Mouse (Mus musculus) embryonic fibroblast, embryonic 13.5 days (primary cell): ENCODE data around the gene Tbc1d5. TPM values are rescaled to one million over a fixed set of nuclear protein-coding genes. Genes with fewer than 3 reads are reported as not detected.
A peak's percentile ranks its signal among the peaks of the same experiment; 100 is the strongest.

ENCODE experiments used
- H3K27ac ChIP-seq: 2 replicates; pipeline ENCODE4 v1.5.1; 2012; ENCODE audit warnings: low read length, control low read depth, inconsistent platforms; ENCODE audit not compliant: insufficient read depth
- H3K4me1 ChIP-seq: 2 replicates; pipeline ENCODE4 v1.6.1; 2011; ENCODE audit warnings: low read length; ENCODE audit not compliant: control insufficient read depth, insufficient read depth
- H3K4me3 ChIP-seq: 2 replicates; pipeline ENCODE4 v1.5.1; 2011; ENCODE audit warnings: mild to moderate bottlenecking, control low read depth, low read length; ENCODE audit not compliant: insufficient read depth
- CTCF ChIP-seq: IDR thresholded peaks from 2 replicates; pipeline ENCODE4 v1.5.1; 2011; ENCODE audit warnings: mild to moderate bottlenecking, control low read depth, low read length, moderate library complexity, borderline replicate concordance; ENCODE audit not compliant: insufficient read depth
- POLR2A ChIP-seq: IDR thresholded peaks from 2 replicates; pipeline ENCODE4 v1.6.1; 2011; ENCODE audit warnings: low read depth, mild to moderate bottlenecking, control low read depth, low read length, moderate library complexity
- polyA plus RNA-seq: library from polyadenylated mRNA; stranded (reverse); fragments of >200 nt; gene quantifications from 2 replicates; pipeline ENCODE4 v1.2.4, GENCODE M21; 2011; ENCODE audit warnings: low read depth; ENCODE audit not compliant: missing spikeins, insufficient read length

Gene Tbc1d5
- 19.8 and 22.3 TPM in 2 replicates for polyA plus RNA-seq

DNA sequence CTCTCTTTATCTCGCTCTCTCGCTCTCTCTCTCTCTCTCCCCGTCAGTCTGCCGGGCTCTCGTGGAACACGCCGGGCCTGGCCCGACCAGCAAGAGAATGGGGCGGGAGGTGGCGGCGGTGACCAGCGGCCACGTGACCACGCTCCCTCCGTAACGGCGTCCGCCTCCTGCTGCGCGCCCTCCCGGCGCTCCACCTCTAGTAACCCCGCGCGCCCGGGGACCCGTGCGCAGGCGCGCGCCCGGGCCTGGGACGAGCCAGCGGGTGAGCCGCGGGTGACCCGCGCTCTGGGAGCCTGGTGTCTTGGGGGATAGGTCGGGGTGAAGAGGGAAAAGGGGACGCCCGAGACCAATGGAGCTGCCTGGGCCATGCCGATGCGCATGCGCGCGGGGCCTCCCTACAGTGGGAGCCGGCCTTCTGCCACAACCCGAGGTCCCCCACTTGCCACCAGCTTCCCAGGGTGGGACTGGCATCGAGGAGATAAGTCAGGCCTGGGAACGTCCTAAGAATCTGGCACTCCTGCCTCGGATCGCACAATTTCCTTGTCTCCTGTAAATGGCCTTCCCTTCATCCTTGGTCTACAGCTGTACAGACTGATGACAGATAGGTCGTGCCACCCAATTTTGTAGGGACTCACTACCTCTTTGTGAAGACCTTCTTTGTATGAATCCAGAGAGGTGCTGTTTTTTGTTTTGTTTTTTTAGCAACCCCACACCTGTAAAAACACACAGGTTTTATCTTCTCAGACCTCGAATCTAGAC, at the start of gene Tbc1d5:
Tbc1d5 (minus strand) TSS at position 158 of the 759 bp plus-strand sequence.
- Histone ChIP-seq H3K27ac (peak within 1 kb of the TSS; percentile 93), H3K4me1 (no peaks in the 10 kb centered on the region), H3K4me3 (peak within 1 kb of the TSS; percentile 74)
- TF ChIP-seq POLR2A (peak; percentile 96), CTCF (no peak)

DNA sequence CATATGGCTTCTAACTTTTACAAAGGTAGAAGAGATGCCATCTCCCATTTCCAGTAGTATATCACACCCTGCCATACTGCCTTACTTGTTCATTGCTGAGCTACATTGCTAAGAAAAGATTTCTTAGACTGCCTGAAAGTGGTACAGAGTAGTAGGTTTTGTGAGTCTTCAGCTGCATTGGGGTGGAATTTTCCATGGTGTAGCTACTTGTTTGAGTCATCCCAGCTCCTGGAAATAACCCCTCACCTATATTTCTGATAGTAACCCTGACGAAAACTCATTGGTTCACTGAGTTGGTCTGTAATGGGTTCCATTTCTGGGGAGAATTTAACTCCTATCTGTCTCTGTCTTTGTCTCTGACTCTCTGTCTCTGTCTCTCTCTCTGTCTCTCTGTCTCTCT, 46.9 kb upstream of the Tbc1d5 start:
- TF ChIP-seq POLR2A, result no peak
- TF ChIP-seq CTCF, result no peak
- no peak overlapping the region for H3K4me3 ChIP-seq
- no peaks in the 10 kb centered on the region for H3K4me1 ChIP-seq
- H3K27ac ChIP-seq, result no peak overlapping the region

DNA sequence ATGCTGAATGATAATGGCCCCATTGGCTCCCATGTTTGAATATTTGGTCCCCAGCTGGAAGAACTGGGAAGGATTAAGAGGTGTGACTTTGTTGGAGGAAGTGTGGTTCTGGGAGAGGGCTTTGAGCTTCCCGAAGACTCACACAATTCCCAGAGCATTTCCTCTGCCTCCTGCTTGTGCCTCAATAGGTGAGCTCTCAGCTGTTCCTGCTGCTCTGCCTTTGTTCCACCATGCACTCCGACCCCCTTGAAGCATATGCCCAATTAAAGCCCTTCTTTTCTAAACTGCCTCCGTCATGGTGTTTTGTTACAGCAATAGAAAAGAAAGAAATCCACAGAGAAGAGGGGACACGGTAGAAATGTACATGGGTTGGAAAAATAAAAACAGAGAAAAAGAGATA, 44.0 kb upstream of the Tbc1d5 start:
- Histone ChIP-seq H3K27ac (no peak overlapping the region), H3K4me1 (no peaks in the 10 kb centered on the region), H3K4me3 (no peak overlapping the region)
- TF ChIP-seq POLR2A (no peak), CTCF (no peak)

DNA sequence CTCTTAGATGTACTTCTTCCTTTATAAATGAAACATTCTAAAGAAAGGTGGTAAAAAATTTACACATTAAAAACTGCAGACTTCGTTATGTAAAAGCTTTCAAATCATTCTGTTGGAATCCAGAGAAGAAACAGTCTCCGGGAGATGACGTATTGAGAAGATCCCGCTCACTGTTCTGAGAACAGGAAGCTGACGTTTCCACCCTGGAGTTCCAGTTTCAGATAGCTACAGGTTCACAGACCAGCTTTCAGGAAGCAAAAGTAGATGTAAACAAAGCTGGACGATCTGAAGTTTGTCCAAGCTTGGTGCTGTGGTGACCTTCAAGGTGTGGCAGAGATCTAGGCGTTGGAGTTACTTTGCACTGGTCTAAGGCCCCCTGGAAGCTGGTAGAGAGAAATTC, 41.9 kb upstream of the Tbc1d5 start:
- no peak for TF ChIP-seq POLR2A
- TF ChIP-seq CTCF, result no peak
- Histone ChIP-seq H3K27ac (no peak overlapping the region), H3K4me1 (no peaks in the 10 kb centered on the region), H3K4me3 (no peak overlapping the region)

DNA sequence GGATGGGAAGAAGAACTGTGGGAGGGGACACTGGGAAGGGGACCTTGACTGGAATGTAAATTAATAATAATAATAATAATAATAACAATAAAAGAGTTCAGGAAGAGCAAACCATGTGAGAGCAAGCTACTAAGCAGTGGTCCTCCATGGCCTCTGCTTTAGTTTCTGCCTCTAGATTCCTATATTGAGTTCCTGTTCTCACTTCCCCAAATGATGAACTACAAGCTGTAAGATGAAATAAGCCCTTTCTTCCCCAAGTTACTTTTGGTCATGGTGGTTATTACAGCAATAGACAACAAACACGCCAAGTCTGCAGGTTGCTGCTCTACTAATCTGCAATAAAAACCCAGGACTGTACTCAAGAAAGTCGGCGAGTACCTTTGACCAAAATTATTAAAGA, 40.7 kb upstream of the Tbc1d5 start:
- Histone ChIP-seq H3K4me1 (no peaks in the 10 kb centered on the region), H3K27ac (no peak overlapping the region), H3K4me3 (no peak overlapping the region)
- no peak for TF ChIP-seq POLR2A
- no peak for TF ChIP-seq CTCF

DNA sequence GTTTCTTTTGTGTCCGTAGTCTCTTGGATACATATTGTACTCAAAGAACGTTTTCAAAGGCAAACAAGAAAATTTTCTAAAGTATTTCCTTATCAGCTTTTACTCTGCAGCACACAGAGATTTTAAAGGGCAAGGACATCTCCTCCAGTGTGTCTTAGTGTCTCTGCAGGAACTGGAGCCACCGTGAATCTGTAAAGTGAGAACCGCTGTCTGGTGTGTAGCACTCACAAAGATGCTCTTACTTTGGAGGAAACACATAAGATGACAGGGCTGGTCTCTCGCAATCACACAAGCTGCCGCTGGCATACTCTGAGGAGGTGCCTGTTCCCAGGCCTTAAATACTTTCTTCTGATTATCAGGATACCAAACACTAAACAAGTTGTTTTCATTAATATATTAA, 37.3 kb upstream of the Tbc1d5 start:
- no peak overlapping the region for H3K27ac ChIP-seq
- H3K4me1 ChIP-seq, result no peaks in the 10 kb centered on the region
- H3K4me3 ChIP-seq, result no peak overlapping the region
- TF ChIP-seq CTCF, result no peak
- TF ChIP-seq POLR2A, result no peak

DNA sequence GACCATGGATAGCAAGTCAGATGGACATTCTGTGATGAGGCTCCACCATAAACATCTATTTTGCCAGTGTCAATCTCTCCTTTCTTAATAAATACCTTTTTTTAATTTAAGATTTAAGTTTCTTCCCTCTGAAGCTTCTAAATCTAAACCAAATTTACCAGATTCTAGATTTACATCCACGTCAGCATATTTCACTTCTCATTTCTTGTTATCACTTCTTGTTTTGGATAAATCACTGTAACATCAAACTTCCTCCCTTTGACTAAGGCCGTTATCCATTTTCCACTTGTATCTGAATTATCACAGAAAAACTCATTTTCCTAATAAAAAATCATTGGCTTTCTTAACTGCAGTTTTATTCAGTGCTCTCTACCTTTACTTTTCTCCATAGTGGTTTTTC, 30.4 kb upstream of the Tbc1d5 start:
- no peak for TF ChIP-seq CTCF
- no peak for TF ChIP-seq POLR2A
- Histone ChIP-seq H3K4me3 (no peak overlapping the region), H3K27ac (no peak overlapping the region), H3K4me1 (no peaks in the 10 kb centered on the region)

DNA sequence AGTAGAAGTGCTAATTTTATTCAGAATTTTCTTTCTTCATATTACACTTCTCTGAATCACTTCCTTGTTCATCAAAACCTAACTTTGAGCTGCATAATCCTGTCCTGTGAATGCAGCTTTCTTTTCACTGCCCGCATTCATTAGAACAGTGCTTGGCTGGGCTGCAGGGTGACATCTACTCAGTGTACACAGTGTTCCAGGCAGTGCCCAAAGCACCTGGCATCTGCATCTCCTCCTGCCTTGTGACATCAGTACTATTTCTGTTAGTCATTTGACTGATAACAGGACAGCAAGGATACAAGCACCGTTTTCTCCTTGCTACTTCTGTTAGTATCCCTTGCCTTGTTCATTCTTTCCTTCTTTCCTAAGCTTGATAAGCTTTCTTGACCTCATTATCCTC, 25.5 kb upstream of the Tbc1d5 start:
- Histone ChIP-seq H3K27ac (no peak overlapping the region), H3K4me1 (no peaks in the 10 kb centered on the region), H3K4me3 (no peak overlapping the region)
- TF ChIP-seq CTCF, result no peak

DNA sequence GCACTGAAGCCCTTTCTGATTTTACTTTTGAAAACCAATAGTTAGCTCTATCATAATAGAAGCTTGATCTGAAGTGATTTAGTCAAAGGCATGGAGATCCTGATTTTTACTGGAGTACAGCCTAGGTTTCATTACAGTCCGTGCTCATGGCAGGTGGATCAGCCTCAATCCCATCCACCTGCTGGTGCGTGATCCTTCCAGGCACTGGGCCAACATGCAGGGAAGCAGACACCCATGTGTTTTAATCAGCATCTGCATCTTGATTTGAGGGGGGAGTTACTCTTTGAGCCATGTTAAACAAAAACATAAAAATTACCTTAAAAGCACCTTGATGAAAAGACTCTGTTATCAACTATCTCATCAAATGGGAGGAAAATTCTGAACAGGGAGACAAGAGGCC, 16.4 kb upstream of the Tbc1d5 start:
- Histone ChIP-seq H3K4me3 (no peak overlapping the region), H3K4me1 (no peaks in the 10 kb centered on the region), H3K27ac (no peak overlapping the region)
- no peak for TF ChIP-seq POLR2A
- TF ChIP-seq CTCF, result no peak

DNA sequence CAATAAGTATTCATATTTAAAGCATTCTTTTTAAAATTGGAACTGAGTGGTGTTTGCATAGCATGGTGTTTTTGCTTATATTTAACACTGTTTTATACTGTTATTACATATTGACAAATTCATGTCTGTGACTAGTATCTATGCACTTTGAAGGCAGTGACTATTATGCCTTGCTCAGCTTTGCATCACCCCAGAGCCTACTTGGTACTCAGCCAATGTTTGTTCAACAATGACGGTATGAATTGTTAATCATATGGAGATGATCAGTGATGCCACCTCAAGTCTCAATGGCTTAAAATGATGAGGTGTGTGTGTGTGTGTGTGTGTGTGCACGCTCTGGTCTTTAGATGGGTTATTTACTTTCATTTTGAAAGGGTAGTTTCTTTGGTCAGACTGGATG, 15.6 kb upstream of the Tbc1d5 start:
- Histone ChIP-seq H3K4me1 (no peaks in the 10 kb centered on the region), H3K4me3 (no peak overlapping the region), H3K27ac (no peak overlapping the region)
- TF ChIP-seq CTCF (no peak), POLR2A (no peak)
